Mouse (Mus musculus) fat pad, adult 2 months (tissue): Measurements from ENCODE around the gene Golga3.

Experiments
- DNase-seq: peaks from one replicate; pipeline ENCODE4 v3.0.0-alpha.2; 2011; ENCODE audit warnings: low read depth, low spot score; ENCODE audit errors: extremely low read depth

Gene Golga3

DNA sequence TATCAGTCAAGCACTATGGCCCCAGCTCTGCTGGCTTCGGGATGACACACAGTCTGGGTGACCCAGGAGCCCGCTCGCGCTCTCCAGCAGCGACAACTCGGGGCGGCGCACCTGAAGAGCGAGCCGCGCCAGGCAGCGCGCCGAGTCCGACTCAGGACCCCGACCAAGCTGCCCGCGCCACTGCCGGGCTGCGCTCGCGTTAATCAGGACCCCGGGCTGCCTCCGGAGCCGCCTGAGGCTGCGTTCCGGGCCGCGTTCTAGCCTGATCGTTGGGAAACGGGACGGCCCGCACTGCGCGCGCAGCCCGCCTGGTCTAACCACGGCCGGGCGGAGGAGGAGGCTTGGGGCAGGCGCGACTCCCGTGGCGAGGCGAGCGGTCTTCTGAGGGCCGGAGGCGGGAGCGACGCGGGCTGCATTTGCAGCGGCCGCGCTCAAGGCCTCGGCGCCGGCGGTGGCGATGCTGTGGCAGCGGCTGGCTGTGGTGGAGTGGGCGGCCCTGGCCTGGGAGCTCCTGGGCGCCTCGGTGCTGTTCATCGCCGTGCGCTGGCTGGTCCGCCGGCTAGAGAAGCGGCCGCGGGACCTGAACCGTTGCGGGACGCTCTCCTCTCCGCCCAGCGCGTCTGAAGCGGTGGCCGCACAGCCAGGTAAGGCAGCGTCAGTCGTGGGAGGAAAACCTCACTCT is 54.4 kb downstream of the Golga3 start, which contains the start of gene Ankle2:
TSS of gene Ankle2 (plus strand) at position 225 of the 682 bp plus-strand sequence.
- no peak for DNase-seq

DNA sequence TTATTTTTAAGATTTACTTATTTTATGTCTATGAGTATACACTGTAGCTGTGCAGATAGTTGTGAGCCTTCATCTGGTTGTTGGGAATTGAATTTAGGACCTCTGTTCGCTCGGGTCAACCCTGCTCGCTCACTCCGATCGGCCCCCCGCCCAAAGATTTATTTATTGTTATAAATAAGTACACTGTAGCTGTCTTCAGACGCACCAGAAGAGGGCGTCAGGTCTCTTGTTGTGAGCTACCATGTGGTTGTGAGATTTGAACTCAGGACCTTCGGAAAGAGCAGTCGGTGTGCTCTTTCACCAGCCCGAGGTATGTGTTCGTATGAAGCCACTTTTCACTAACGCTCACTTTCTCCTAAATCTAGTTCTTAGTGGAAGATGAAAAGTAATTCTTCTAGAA is 55.1 kb downstream of the Golga3 start:
- DNase-seq = no peak

DNA sequence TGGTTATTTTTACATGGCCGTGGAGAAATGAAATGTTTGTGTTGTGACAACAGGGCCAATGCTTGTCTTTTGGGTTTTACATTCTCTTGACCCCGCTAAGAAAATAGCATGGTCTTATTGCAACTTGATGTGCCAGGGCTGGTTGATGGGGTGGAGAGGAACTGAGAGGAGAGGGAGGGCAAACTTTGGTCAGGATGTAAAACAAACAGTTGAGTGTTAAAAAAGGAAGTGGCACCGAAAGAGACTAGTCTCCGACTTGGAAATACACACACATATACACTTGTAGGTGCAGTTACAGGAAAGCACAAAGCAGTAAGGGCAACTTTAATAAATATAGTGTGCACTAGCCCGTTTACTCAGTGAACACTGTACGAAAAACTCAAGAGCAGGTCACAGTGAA is 55.8 kb downstream of the Golga3 start:
- DNase-seq = no peak

DNA sequence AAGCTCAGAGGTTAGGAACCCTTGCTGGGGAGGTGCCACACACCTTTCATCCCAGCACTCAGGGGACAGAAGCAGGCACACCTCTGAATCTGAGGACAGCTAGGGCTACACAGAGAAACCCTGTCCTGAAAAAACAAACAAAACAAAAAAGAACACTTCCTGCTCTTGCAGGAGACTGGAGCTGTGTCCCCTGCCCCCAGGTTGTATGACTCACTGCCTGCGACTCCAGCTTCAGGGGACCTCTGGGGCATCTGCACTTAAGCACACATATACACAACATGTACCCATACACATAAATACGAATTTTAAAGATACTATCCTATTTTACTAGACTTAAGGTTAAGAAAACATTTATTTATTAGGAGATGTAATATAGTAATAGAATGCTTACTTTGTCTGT is 67.6 kb downstream of the Golga3 start:
- DNase-seq = no peak

DNA sequence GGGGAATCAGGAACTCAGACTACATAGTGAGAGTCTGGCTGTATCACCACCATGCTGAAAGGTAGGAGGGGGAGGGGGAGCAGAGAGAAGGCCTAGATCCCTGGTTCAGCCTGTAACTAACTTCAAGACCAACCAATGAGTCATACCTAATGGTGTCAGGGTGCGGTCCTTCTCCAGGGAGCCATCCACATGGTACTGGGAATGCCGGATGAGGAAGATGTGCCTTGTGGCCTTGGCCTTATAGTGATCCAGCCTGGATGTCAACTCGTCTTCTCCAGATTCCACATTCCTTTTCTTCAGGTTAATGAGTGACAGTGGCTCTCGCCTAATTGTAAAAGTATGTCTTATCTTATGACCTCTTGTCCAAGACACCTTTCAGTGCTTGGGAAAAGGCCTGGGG is 90.4 kb downstream of the Golga3 start:
- no peak for DNase-seq

DNA sequence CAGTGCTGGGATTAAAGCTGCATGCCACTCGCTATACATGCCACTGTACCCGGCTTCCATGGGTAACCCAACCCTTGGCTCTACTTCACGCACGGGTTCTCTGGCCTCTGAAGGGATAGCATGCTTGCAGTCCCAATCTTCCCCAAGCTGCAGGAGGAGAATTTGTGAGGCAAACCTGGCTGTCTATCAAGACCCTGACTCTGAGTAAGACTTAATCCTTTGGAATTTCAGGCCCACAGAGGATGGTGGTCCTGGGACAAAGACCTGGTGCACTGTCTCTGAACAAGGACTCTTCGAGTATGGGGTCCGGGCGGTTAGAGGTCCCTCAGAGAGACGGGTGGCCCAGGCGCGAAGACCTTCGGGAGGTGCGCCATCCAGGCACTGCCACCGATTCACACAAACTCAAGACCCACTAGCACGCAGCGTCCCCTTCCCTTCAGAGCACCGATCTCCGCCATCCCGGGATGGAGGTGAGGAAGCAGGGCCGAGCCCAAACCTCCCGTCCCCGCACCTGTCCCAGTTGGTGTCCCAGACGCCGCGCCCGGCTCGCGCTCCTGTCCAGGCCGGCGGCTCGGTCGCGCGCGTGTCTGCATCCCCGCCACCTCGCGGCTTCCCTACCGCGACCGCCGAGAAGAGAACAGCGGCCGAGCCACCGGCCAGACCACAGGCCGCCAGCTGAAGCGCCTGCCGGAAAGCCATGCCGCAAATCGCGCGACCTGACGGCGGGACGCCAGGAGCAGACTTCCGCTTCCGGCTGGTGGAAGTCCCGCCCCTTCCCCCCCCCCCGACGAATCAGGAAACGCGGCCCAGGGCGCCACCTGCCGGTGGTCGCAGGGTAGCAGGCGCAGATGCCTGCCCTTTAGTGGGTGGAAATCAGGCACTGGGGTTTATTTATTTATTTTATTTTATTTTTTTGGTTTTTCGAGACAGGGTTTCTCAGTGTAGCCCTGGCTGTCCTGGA is 92.9 kb downstream of the Golga3 start, which contains the start of gene Pgam5:
TSS of gene Pgam5 (minus strand) at position 773 of the 961 bp plus-strand sequence.
- no peak for DNase-seq

DNA sequence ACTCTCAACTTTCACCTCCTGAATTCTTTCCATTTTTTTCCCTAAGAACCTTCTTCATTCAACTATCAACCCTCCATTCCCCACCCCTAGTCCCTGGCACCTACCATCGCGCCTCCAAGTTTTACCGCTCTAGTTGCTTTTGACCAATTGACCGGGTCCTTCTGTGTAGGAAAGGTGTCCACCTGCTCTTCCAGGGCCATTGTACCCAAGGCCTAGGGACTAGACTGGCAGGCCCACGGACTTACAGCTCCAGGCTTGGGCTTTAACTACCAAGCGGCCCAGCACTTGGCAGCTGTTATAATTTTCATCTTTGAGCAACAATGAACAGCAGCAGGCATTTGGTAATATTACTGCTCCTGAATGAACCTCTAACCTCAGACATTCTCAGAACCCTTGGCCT is 93.7 kb downstream of the Golga3 start:
- DNase-seq = no peak

DNA sequence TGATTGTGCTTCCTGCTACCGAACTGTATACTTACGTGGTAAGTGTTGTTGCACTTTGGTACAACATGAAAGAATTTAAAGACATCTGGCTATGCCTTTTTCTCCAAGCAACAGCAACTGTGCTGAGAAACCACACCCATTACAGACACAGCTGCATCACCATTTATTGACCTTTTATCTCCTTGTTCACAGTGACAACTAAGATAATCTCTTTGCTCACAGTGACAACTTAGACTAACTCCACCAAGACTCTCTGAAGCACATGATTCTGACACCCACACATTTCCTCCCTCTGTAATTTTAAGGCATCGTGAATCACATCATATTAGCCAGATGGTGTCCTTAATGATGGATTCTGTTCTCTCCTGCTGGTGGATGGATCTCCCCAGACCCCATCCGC is 97.6 kb downstream of the Golga3 start:
- no peak for DNase-seq

DNA sequence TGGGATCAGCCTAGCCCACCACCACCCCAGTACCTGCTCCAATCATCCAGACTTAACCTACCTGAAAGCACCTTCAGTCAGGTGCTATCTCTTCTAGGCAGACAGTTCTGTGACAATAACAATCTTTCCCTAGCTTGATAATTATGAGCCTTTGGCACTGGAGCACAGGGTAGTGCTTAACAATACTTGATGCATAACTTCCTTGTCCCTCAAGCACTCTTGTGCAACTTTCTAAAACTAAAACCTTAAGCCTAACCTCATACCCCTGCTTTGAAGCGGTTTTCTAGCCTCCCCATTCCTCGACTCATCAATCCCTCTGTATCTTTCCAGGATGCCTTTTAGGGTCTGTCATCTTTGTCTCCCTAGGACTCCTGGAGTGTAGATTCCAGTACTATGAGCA is 98.3 kb downstream of the Golga3 start:
- peak; percentile 62 for DNase-seq
